In the genomic region with DNA sequence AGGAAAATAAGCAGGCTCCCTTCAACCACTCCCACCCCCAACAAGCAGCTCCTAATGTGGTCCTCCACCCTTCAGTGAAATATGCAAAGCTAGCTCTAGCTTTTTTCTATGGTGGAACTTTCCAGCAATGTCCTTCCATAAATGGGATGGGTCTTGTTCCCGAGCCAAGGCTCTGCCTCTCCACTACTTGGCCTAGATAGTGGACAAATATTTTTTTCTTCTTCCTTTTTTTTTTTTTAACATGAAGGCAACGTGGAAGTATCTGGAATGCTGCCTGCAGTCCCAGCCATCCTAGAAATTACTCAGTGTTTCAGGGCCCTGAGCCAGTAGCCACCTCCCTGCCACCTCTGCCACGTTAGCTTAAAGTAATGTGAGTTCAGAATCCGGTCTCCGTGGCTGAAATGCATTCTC, we compare ENCODE assay signal across 11 mouse cellular contexts.
DNase-seq lines count a peak whose midpoint lies in the region; ATAC-seq and TF ChIP-seq lines count a peak whose summit lies in the region.
"Had no signal": no experiment of that assay in that cellular context is flagged by ENCODE, and none has a peak within 500 bp of the region (broad histone marks: within the 10 kb centered on the region; RNA-seq: fewer than 3 reads in every experiment).

No protein-coding gene starts in this region.

- no peak for ATAC-seq in midbrain, embryonic 11.5 days (ENCODE audit: low FRiP score)
- no peak for ATAC-seq in midbrain, postnatal 0 days (ENCODE audit: low FRiP score)
- ATAC-seq in CD4-positive, CD25-positive, alpha-beta regulatory T cell, adult 4 months, result no peak

- H3K4me2 ChIP-seq in midbrain, embryonic 11.5 days, result no peak overlapping the region
- H3K4me2 ChIP-seq in midbrain, postnatal 0 days (ENCODE audit: low read depth, low read length, poor library complexity, severe bottlenecking), result no peak overlapping the region
- H3K4me2 ChIP-seq: embryonic facial prominence, embryonic 12.5 days had no signal

- H3K27me3 ChIP-seq in midbrain, embryonic 11.5 days (ENCODE audit: control insufficient read depth, insufficient read depth, low read length), result no peaks in the 10 kb centered on the region
- no peaks in the 10 kb centered on the region for H3K27me3 ChIP-seq in midbrain, postnatal 0 days (ENCODE audit: insufficient read depth, low read length)
- H3K27me3 ChIP-seq in thymus, adult 2 months (ENCODE audit: control insufficient read depth, insufficient read depth, low read length), result no peaks in the 10 kb centered on the region
- H3K27me3 ChIP-seq: embryonic facial prominence, embryonic 12.5 days had no signal

- no peaks in the 10 kb centered on the region for H3K9me3 ChIP-seq in midbrain, embryonic 11.5 days (ENCODE audit: control insufficient read depth, low read length)
- H3K9me3 ChIP-seq in midbrain, postnatal 0 days (ENCODE audit: low read length), result no peaks in the 10 kb centered on the region
- H3K9me3 ChIP-seq: embryonic facial prominence, embryonic 12.5 days; G1E had no signal

- no peak for TF ChIP-seq CTCF in midbrain, postnatal 0 days (IDR thresholded peaks at IDR 0.05)
- TF ChIP-seq CTCF in thymus, adult 2 months (IDR thresholded peaks at IDR 0.05; ENCODE audit: borderline replicate concordance, control insufficient read depth, extremely low read depth, insufficient read depth, low read length, poor library complexity), result no peak

- WGBS in midbrain, embryonic 11.5 days, result 84% methylated on average over 5 of the region's 5 CpGs
- WGBS in midbrain, postnatal 0 days, result 74% methylated on average over 5 of the region's 5 CpGs
- WGBS in thymus, adult 2 months, result 85% methylated on average over 5 of the region's 5 CpGs

- H3K36me3 ChIP-seq in midbrain, embryonic 11.5 days (ENCODE audit: control insufficient read depth, insufficient read depth, low read length), result no peaks in the 10 kb centered on the region
- H3K36me3 ChIP-seq in midbrain, postnatal 0 days (ENCODE audit: insufficient read depth, low read length), result no peaks in the 10 kb centered on the region
- no peaks in the 10 kb centered on the region for H3K36me3 ChIP-seq in thymus, adult 2 months (ENCODE audit: control insufficient read depth, insufficient read depth, low read length)
- H3K36me3 ChIP-seq: embryonic facial prominence, embryonic 12.5 days; G1E had no signal

- peak; percentile 33 for DNase-seq in midbrain, embryonic 11.5 days (ENCODE audit: low spot score, missing footprints)
- no peak for DNase-seq in midbrain, postnatal 0 days (ENCODE audit: low spot score)
- DNase-seq in heart, adult 9 months (ENCODE audit: low spot score in 2 of 2), result peak; percentile 63 to 76
- DNase-seq in kidney, postnatal 25 days, result peak; percentile 43 to 50
- peak; percentile 68 to 70 for DNase-seq in urinary bladder, postnatal 4 days (ENCODE audit: low spot score in 2 of 2)
- no peak for DNase-seq in thymus, adult 2 months
- DNase-seq in neural tube, embryonic 10.5 days (ENCODE audit: extremely low spot score, low spot score), result no peak

- H3K4me1 ChIP-seq in midbrain, embryonic 11.5 days (ENCODE audit: control insufficient read depth, insufficient read depth, low read length), result no peaks in the 10 kb centered on the region
- no peaks in the 10 kb centered on the region for H3K4me1 ChIP-seq in midbrain, postnatal 0 days (ENCODE audit: insufficient read depth, low read length)
- H3K4me1 ChIP-seq in thymus, adult 2 months (replicated peaks; ENCODE audit: control insufficient read depth, insufficient read depth, low read length), result no peaks in the 10 kb centered on the region

- no peak overlapping the region for H3K27ac ChIP-seq in midbrain, embryonic 11.5 days (ENCODE audit: low read depth, low read length)
- no peak overlapping the region for H3K27ac ChIP-seq in midbrain, postnatal 0 days (ENCODE audit: low read depth, low read length)
- H3K27ac ChIP-seq in thymus, adult 2 months (ENCODE audit: control insufficient read depth, insufficient read depth, low read length), result no peak overlapping the region
- H3K27ac ChIP-seq: embryonic facial prominence, embryonic 12.5 days; liver, embryonic 14.5 days had no signal

- H3K4me3 ChIP-seq in midbrain, embryonic 11.5 days (ENCODE audit: low read depth, low read length), result no peak overlapping the region
- H3K4me3 ChIP-seq in midbrain, postnatal 0 days (ENCODE audit: low read depth, low read length), result no peak overlapping the region
- no peak overlapping the region for H3K4me3 ChIP-seq in thymus, adult 2 months (ENCODE audit: control insufficient read depth, insufficient read depth, low read length)
- H3K4me3 ChIP-seq: embryonic facial prominence, embryonic 12.5 days had no signal

- no peak overlapping the region for H3K9ac ChIP-seq in midbrain, embryonic 11.5 days (ENCODE audit: low read length)
- no peak overlapping the region for H3K9ac ChIP-seq in midbrain, postnatal 0 days (replicated peaks; ENCODE audit: low read length, poor library complexity, severe bottlenecking)
- H3K9ac ChIP-seq: embryonic facial prominence, embryonic 12.5 days; liver, embryonic 14.5 days had no signal

- TF ChIP-seq POLR2A in thymus, adult 2 months (IDR thresholded peaks at IDR 0.05; ENCODE audit: control insufficient read depth, extremely low read depth, insufficient read depth, low read length, poor library complexity), result no peak

Comparison
In these comparisons a context has a peak if more than half of its experiments do, and no peak if none do; other contexts are left out.
1. DNase-seq: peak in midbrain, embryonic 11.5 days (single experiment), heart, adult 9 months (2 of 2), kidney, postnatal 25 days (2 of 2) and urinary bladder, postnatal 4 days (2 of 2); none in midbrain, postnatal 0 days (single experiment), thymus, adult 2 months (single experiment) and neural tube, embryonic 10.5 days (single experiment).